Mouse (Mus musculus) heart, adult 10 weeks (tissue): ENCODE data around the gene Terb2. TPM values are rescaled to one million over a fixed set of nuclear protein-coding genes. Genes with fewer than 3 reads are reported as not detected.

Experiments
- polyA plus RNA-seq: library from polyadenylated mRNA; stranded (reverse); fragments of 350-450 nt; fragmentation: Illumina TruSeq; extraction: RNeasy Lipid Tissue Mini Kit (QIAGEN cat#74804); gene quantifications from one replicate; pipeline ENCODE4 v1.2.3, GENCODE M21; 2014; ENCODE audit warnings: low read depth, low replicate concordance

Terb2 gene
- polyA plus RNA-seq = not detected

GRCm38 (mm10) chr2:122186106-122186505 is at the start of gene Terb2, which contains the start of gene Patl2:
Gene Terb2, plus strand, starts transcription at chr2:122186272.
Gene Patl2, minus strand, starts transcription at chr2:122186189.

GRCm38 (mm10) chr2:122147508-122148241 is 38.4 kb upstream of the Terb2 start, which contains the start of gene B2m:
Gene B2m, plus strand, starts transcription at chr2:122147686.

GRCm38 (mm10) chr2:122160680-122161079 is 25.4 kb upstream of the Terb2 start, which contains the start of gene Trim69:
Gene Trim69, plus strand, starts transcription at chr2:122160700.

GRCm38 (mm10) chr2:122234611-122235288 is 48.7 kb downstream of the Terb2 start, which contains the start of gene Sord:
Gene Sord, plus strand, starts transcription at chr2:122234749.

Other genes with a start within 250 kb of the Terb2 start
- gene Ctdspl2, start 230.3 kb upstream of the Terb2 start, polyA plus RNA-seq = 9.7 TPM
- not detected for gene Mageb3, start 230.2 kb upstream of the Terb2 start, polyA plus RNA-seq
- gene Eif3j1, start 157.7 kb upstream of the Terb2 start, polyA plus RNA-seq = 36.9 TPM
- 7.4 TPM for gene Spg11, start 67.9 kb upstream of the Terb2 start, polyA plus RNA-seq
- gene B2m, start 38.6 kb upstream of the Terb2 start, polyA plus RNA-seq = 461 TPM
- gene Trim69, start 25.6 kb upstream of the Terb2 start, polyA plus RNA-seq = 0.26 TPM
- gene Patl2, start 83 bp upstream of the Terb2 start, polyA plus RNA-seq = not detected
- 186 TPM for gene Sord, start 48.5 kb downstream of the Terb2 start, polyA plus RNA-seq
- gene Duox2, start 112.2 kb downstream of the Terb2 start, polyA plus RNA-seq = 0.42 TPM
- not detected for gene Duoxa2, start 112.6 kb downstream of the Terb2 start, polyA plus RNA-seq
- 0.63 TPM for gene Duoxa1, start 127.5 kb downstream of the Terb2 start, polyA plus RNA-seq
- gene Duox1, start 129.4 kb downstream of the Terb2 start, polyA plus RNA-seq = 0.29 TPM
- 3.1 TPM for gene Shf, start 182.9 kb downstream of the Terb2 start, polyA plus RNA-seq
- 35.1 TPM for gene Slc28a2, start 240.2 kb downstream of the Terb2 start, polyA plus RNA-seq